ENCODE assay signal across 14 mouse cellular contexts in genomic region chr14:39677556-39677955, GRCm38 (mm10).
A peak's percentile ranks its signal among the peaks of the same experiment; 100 is the strongest.
DNase-seq lines count a peak whose midpoint lies in the region.
"Had no signal": no experiment of that assay in that cellular context is flagged by ENCODE, and none has a peak within 500 bp of the region (broad histone marks: within the 10 kb centered on the region; RNA-seq: fewer than 3 reads in every experiment).

No protein-coding gene starts in this region.

- peak; percentile 10 for DNase-seq in layer of hippocampus, adult 9-11 months
- no peak for DNase-seq in layer of hippocampus, adult 8-10 months (ENCODE audit: low spot score in 2 of 2)
- peak; percentile 1 for DNase-seq in Muller cell, postnatal 12 days (ENCODE audit: inconsistent ontology term)
- peak; percentile 4 to 6 for DNase-seq in frontal cortex, postnatal 25 days (ENCODE audit: low spot score in 2 of 2)
- peak; percentile 30 for DNase-seq in right cerebral cortex, postnatal 25 days
- no peak for DNase-seq in thymus, postnatal 0 days (ENCODE audit: low spot score)
- DNase-seq in cerebellum, adult 9-10 months = no peak
- DNase-seq: adrenal gland, postnatal 10 days; cerebellum, adult 2 months; cerebellum, postnatal 36 days; kidney, postnatal 25 days; liver, embryonic 13.5 days; lung, adult 2 months; lung, postnatal 14 days had no signal

Comparison
In these comparisons a context has a peak if more than half of its experiments do, and no peak if none do; other contexts are left out.
1. DNase-seq: peak in layer of hippocampus, adult 9-11 months (single experiment), Muller cell, postnatal 12 days (single experiment), frontal cortex, postnatal 25 days (2 of 2) and right cerebral cortex, postnatal 25 days (single experiment); none in layer of hippocampus, adult 8-10 months (0 of 2), thymus, postnatal 0 days (single experiment) and cerebellum, adult 9-10 months (single experiment).